13 mouse cellular contexts compared by ENCODE assay signal in genomic region chr6:61262448-61262847, GRCm38 (mm10).
DNase-seq lines count a peak whose midpoint lies in the region; ATAC-seq lines count a peak whose summit lies in the region.
"Had no signal": no experiment of that assay in that cellular context is flagged by ENCODE, and none has a peak within 500 bp of the region (broad histone marks: within the 10 kb centered on the region; RNA-seq: fewer than 3 reads in every experiment).

No protein-coding gene starts in this region.

- no peak overlapping the region for H3K9ac ChIP-seq in forebrain, embryonic 13.5 days
- H3K9ac ChIP-seq in embryonic facial prominence, embryonic 11.5 days (replicated peaks; ENCODE audit: low read length) = no peak overlapping the region
- no peak overlapping the region for H3K9ac ChIP-seq in stomach, embryonic 15.5 days
- H3K9ac ChIP-seq: forebrain, embryonic 12.5 days; limb, embryonic 15.5 days had no signal

- H3K4me1 ChIP-seq in forebrain, embryonic 10.5 days = peaks cover 19% of the 10 kb centered on the region
- H3K4me1 ChIP-seq in forebrain, embryonic 13.5 days = peaks cover 9% of the 10 kb centered on the region
- H3K4me1 ChIP-seq in embryonic facial prominence, embryonic 11.5 days (ENCODE audit: control insufficient read depth, insufficient read depth, low read length) = no peaks in the 10 kb centered on the region
- no peaks in the 10 kb centered on the region for H3K4me1 ChIP-seq in stomach, embryonic 15.5 days
- H3K4me1 ChIP-seq: limb, embryonic 15.5 days had no signal

- H3K36me3 ChIP-seq in forebrain, embryonic 10.5 days (replicated peaks) = no peaks in the 10 kb centered on the region
- H3K36me3 ChIP-seq in forebrain, embryonic 13.5 days (ENCODE audit: poor library complexity, severe bottlenecking) = no peaks in the 10 kb centered on the region
- no peaks in the 10 kb centered on the region for H3K36me3 ChIP-seq in embryonic facial prominence, embryonic 11.5 days (replicated peaks; ENCODE audit: control insufficient read depth, insufficient read depth, low read depth, low read length)
- H3K36me3 ChIP-seq in stomach, embryonic 15.5 days = no peaks in the 10 kb centered on the region
- H3K36me3 ChIP-seq: forebrain, embryonic 12.5 days; hindbrain, embryonic 10.5 days; limb, embryonic 15.5 days had no signal

- no peaks in the 10 kb centered on the region for H3K9me3 ChIP-seq in forebrain, embryonic 10.5 days
- H3K9me3 ChIP-seq in forebrain, embryonic 13.5 days (replicated peaks) = no peaks in the 10 kb centered on the region
- no peaks in the 10 kb centered on the region for H3K9me3 ChIP-seq in embryonic facial prominence, embryonic 11.5 days (replicated peaks; ENCODE audit: control insufficient read depth, low read length)
- no peaks in the 10 kb centered on the region for H3K9me3 ChIP-seq in stomach, embryonic 15.5 days
- H3K9me3 ChIP-seq: forebrain, embryonic 12.5 days; hindbrain, embryonic 10.5 days; limb, embryonic 15.5 days had no signal

- H3K4me2 ChIP-seq in forebrain, embryonic 13.5 days = no peak overlapping the region
- no peak overlapping the region for H3K4me2 ChIP-seq in embryonic facial prominence, embryonic 11.5 days (ENCODE audit: low read depth, low read length)
- H3K4me2 ChIP-seq in stomach, embryonic 15.5 days = no peak overlapping the region
- H3K4me2 ChIP-seq: forebrain, embryonic 12.5 days; limb, embryonic 15.5 days had no signal

- H3K4me3 ChIP-seq in forebrain, embryonic 10.5 days = no peak overlapping the region
- H3K4me3 ChIP-seq in forebrain, embryonic 13.5 days = no peak overlapping the region
- H3K4me3 ChIP-seq in embryonic facial prominence, embryonic 11.5 days (ENCODE audit: low read depth, low read length) = no peak overlapping the region
- H3K4me3 ChIP-seq in stomach, embryonic 15.5 days (replicated peaks) = no peak overlapping the region
- H3K4me3 ChIP-seq: forebrain, embryonic 12.5 days; hindbrain, embryonic 10.5 days; limb, embryonic 15.5 days had no signal

- H3K27me3 ChIP-seq in forebrain, embryonic 10.5 days (ENCODE audit: poor library complexity, severe bottlenecking) = no peaks in the 10 kb centered on the region
- H3K27me3 ChIP-seq in forebrain, embryonic 13.5 days = no peaks in the 10 kb centered on the region
- H3K27me3 ChIP-seq in embryonic facial prominence, embryonic 11.5 days (ENCODE audit: control insufficient read depth, insufficient read depth, low read length) = no peaks in the 10 kb centered on the region
- no peaks in the 10 kb centered on the region for H3K27me3 ChIP-seq in stomach, embryonic 15.5 days (replicated peaks)
- H3K27me3 ChIP-seq: forebrain, embryonic 12.5 days; limb, embryonic 15.5 days had no signal

- DNase-seq in forebrain, embryonic 10.5 days (ENCODE audit: extremely low spot score, low spot score) = no peak
- DNase-seq in kidney, postnatal 10 days = peak; percentile 17
- no peak for DNase-seq in kidney, postnatal 25 days
- peak; percentile 24 for DNase-seq in embryonic facial prominence, embryonic 11.5 days (ENCODE audit: low spot score)
- DNase-seq in gastrocnemius, adult 8-10 months (ENCODE audit: low spot score in 2 of 2) = no peak
- DNase-seq in MN1 (ENCODE audit: low spot score) = no peak
- DNase-seq: cerebellum, adult 9-11 months had no signal

- WGBS in forebrain, embryonic 10.5 days = 83% methylated on average over 1 of the region's 1 CpGs
- WGBS in forebrain, embryonic 13.5 days = 100% methylated on average over 1 of the region's 1 CpGs
- 100% methylated on average over 1 of the region's 1 CpGs for WGBS in embryonic facial prominence, embryonic 11.5 days
- WGBS in stomach, embryonic 15.5 days = 38% methylated on average over 1 of the region's 1 CpGs

- no peak for ATAC-seq in forebrain, embryonic 13.5 days
- ATAC-seq in embryonic facial prominence, embryonic 11.5 days (replicated peaks; ENCODE audit: insufficient number of reproducible peaks, low FRiP score, low TSS enrichment, low read depth) = no peak; the same call in 1 of the 2 replicates
- ATAC-seq in stomach, embryonic 15.5 days (ENCODE audit: insufficient read depth, low FRiP score, low read depth) = no peak
- ATAC-seq: midbrain, embryonic 16.5 days had no signal

- peak overlapping the region; percentile 59 for H3K27ac ChIP-seq in forebrain, embryonic 10.5 days
- H3K27ac ChIP-seq in forebrain, embryonic 13.5 days = no peak overlapping the region
- H3K27ac ChIP-seq in embryonic facial prominence, embryonic 11.5 days (replicated peaks; ENCODE audit: low read depth, low read length) = no peak overlapping the region
- H3K27ac ChIP-seq in stomach, embryonic 15.5 days = 0 out of 2 replicates have a peak overlapping the region, but pooled peaks have one; percentile 21
- H3K27ac ChIP-seq: forebrain, embryonic 12.5 days; hindbrain, embryonic 10.5 days; limb, embryonic 15.5 days had no signal

Comparison
In these comparisons a context has a peak if more than half of its experiments do, and no peak if none do; other contexts are left out.
1. DNase-seq: peak in kidney, postnatal 10 days (single experiment) and embryonic facial prominence, embryonic 11.5 days (single experiment); none in forebrain, embryonic 10.5 days (single experiment), kidney, postnatal 25 days (0 of 2), gastrocnemius, adult 8-10 months (0 of 2) and MN1 (single experiment).
2. H3K27ac ChIP-seq: peak in forebrain, embryonic 10.5 days (single experiment) and stomach, embryonic 15.5 days (single experiment); none in forebrain, embryonic 13.5 days (single experiment) and embryonic facial prominence, embryonic 11.5 days (single experiment).